Mouse (Mus musculus): ENCODE data around the gene Ankrd24.
"Not testable (repeated sequence)": the region's sequence is repeated elsewhere in the genome, so short reads cannot be mapped to it uniquely, and the experiment has no call there.

Ankrd24 gene

GRCm38 (mm10) chr10:81645391-81645790 is 17.1 kb downstream of the Ankrd24 start:
- DNase-seq: no peak

GRCm38 (mm10) chr10:81646015-81646555 is 17.7 kb downstream of the Ankrd24 start:
- peak; percentile 42 to 72 for DNase-seq

- peak; percentile 89 to 92 for DNase-seq
Measured at GRCm38 (mm10) chr10:81648803-81649775, 20.7 kb downstream of the Ankrd24 start, which contains the start of gene Gm10778. TSS of gene Gm10778 (plus strand) at chr10:81649059.

- DNase-seq: no peak
Measured at GRCm38 (mm10) chr10:81655178-81655577, 26.8 kb downstream of the Ankrd24 start.

DNA sequence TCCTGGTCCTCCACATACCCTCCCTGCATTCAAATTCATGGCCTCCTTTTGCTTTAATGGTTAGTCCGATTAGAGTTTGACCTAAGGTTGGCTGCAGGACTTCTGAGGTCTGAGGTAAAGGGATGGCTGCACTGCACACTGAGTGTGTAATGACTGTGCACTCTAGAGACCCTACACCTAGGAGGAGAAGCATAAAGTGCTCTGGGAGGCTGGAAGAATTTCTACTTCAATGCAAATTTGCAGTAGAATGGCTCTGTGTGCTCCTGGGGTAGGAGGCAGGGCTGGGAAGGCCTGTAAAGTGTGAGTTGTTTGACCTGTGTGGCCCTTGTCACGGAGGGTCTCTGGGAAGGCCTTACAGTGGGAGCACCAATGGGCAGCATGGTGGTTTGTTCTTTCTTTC is 27.8 kb downstream of the Ankrd24 start:
- no peak for DNase-seq

DNA sequence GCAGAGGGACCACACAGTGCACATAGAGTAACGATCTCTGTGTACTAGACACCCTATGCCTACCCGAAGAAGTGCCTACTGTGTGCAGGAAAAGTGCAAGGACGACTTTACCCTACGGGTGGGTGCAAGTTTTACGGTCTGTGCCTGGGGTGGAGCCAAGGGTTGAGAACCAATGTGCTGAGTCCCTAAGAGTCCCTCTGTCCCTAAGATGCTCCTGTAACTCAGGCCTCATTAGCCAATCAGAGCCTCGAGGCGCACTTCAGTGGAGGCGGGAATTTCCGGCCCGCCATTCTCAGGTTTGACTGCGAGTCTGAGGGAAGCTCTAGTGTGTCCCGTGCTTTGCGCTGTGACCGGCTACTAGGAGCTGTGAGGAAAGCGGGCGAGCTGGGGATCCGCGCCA is 58.8 kb downstream of the Ankrd24 start:
- DNase-seq: not testable (repeated sequence)

Measured in kidney, postnatal 36 days (tissue).